Mouse (Mus musculus) forebrain, embryonic 14.5 days (tissue): Measurements from ENCODE around the gene Tmc6. TPM values are rescaled to one million over a fixed set of nuclear protein-coding genes. Genes with fewer than 3 reads are reported as not detected.

Source experiments
- ATAC-seq: fragments of 200-750 bp; cut with Nextera tagmentation; 2 replicates; pipeline ENCODE4 v1.8.0; 2017; ENCODE audit warnings: mild to moderate bottlenecking, moderate library complexity
- DNase-seq: peaks from one replicate; pipeline ENCODE4 v3.0.0-alpha.2; 2015; ENCODE audit warnings: low spot score
- H3K27ac ChIP-seq: fragments of 300-500 bp; sonication (generic); 2 replicates; pipeline ENCODE4 v1.5.1; 2014; ENCODE audit warnings: low read depth, mild to moderate bottlenecking, control low read depth, low read length, moderate library complexity
- H3K27me3 ChIP-seq: fragments of 300-500 bp; sonication (generic); replicated peaks from 2 replicates; pipeline ENCODE4 v1.6.1; 2014; ENCODE audit warnings: low read length, control low read depth, mixed read lengths; ENCODE audit not compliant: control insufficient read depth, insufficient read depth
- H3K36me3 ChIP-seq: fragments of 300-500 bp; sonication (generic); 2 replicates; pipeline ENCODE4 v1.6.1; 2014; ENCODE audit warnings: low read length, control low read depth; ENCODE audit not compliant: control insufficient read depth, insufficient read depth
- H3K4me1 ChIP-seq: fragments of 300-500 bp; sonication (generic); 2 replicates; pipeline ENCODE4 v1.6.1; 2014; ENCODE audit warnings: antibody characterized with exemption, low read length, control low read depth; ENCODE audit not compliant: control insufficient read depth, insufficient read depth
- H3K4me2 ChIP-seq: fragments of 300-500 bp; sonication (generic); 2 replicates; pipeline ENCODE4 v1.6.1; 2014; ENCODE audit warnings: mild to moderate bottlenecking, control low read depth, low read length
- H3K4me3 ChIP-seq: fragments of 300-500 bp; sonication (generic); 2 replicates; pipeline ENCODE4 v1.5.1; 2014; ENCODE audit warnings: low read depth, low read length, control low read depth
- H3K9ac ChIP-seq: fragments of 300-500 bp; sonication (generic); 2 replicates; pipeline ENCODE4 v1.6.1; 2014; ENCODE audit warnings: mild to moderate bottlenecking, low read length, control low read depth, moderate library complexity
- H3K9me3 ChIP-seq: fragments of 300-500 bp; sonication (generic); replicated peaks from 2 replicates; pipeline ENCODE4 v1.6.1; 2016; ENCODE audit warnings: low read length, control low read depth, mixed read lengths; ENCODE audit not compliant: control insufficient read depth
- WGBS: fragments of 180-500 bp; shearing (Covaris S2); extraction: QIAGEN DNeasy Blood & Tissue Kit; methylation state at CpG from one replicate; pipeline ENCODE4 v1.1.7; 2014; 5-methylcytosine and 5-hydroxymethylcytosine counted together
- polyA plus RNA-seq: library from polyadenylated mRNA; unstranded; fragments of >200 nt; fragmentation: Nextera tagmentation; extraction: Ambion mirVana; gene quantifications from 2 replicates; pipeline ENCODE4 v1.2.1, GENCODE M21; 2014

The Tmc6 gene
- polyA plus RNA-seq, 1 experiment from 2014 or later, result 2.6 TPM

DNA sequence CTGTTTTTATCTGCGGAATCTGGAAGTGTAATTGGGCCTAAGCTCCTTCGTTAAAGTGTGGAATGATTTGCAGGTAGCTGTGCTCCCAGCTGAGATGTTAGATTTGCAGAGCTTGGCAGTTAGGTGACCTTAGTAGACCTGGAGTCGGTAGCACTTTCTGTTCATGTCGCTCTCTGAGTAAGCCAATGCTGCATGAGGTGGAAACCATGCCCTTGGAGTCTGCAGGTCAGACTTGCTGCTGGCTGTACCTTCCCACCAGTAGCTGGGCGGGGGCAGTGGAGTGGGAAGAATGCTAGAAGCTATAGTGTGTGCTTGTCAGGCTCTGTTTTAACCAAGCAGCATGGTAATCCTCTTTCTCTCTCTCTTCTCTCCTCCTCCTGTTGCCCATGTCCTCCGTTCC is 40.9 kb downstream of the Tmc6 start:
- Histone ChIP-seq H3K27ac (no peak overlapping the region), H3K4me3 (no peak overlapping the region), H3K27me3 (no peaks in the 10 kb centered on the region), H3K4me2 (no peak overlapping the region), H3K9me3 (no peaks in the 10 kb centered on the region), H3K9ac (no peak overlapping the region), H3K4me1 (no peaks in the 10 kb centered on the region), H3K36me3 (peaks cover 100% of the 10 kb centered on the region)
- 90% methylated on average over 6 of the region's 6 CpGs for WGBS
- no peak for ATAC-seq
- no peak for DNase-seq

DNA sequence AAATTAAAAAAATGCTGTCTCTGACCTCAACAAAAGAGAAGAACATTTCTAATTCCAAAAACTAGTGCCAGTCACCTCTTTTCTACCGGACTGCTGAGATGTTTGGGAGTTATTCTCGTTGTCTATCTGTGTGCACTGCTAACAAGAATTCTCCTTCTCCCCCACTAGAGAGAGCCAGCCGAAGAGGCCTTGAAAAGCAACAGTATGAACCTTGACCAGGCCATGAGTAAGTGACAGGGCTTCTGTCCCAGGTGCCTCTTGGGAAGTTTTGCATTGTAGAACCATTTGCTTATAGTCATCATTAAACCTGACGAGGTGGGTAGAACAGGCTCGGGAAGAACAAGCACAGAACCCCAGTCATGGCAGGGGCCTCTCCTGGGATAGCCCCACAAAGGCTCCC is 43.9 kb downstream of the Tmc6 start:
- Histone ChIP-seq H3K4me3 (no peak overlapping the region), H3K9me3 (no peaks in the 10 kb centered on the region), H3K27me3 (no peaks in the 10 kb centered on the region), H3K4me1 (no peaks in the 10 kb centered on the region), H3K4me2 (no peak overlapping the region), H3K36me3 (peaks cover 93% of the 10 kb centered on the region), H3K27ac (no peak overlapping the region), H3K9ac (no peak overlapping the region)
- WGBS, result 89% methylated on average over 5 of the region's 5 CpGs
- ATAC-seq, result no peak
- no peak for DNase-seq

DNA sequence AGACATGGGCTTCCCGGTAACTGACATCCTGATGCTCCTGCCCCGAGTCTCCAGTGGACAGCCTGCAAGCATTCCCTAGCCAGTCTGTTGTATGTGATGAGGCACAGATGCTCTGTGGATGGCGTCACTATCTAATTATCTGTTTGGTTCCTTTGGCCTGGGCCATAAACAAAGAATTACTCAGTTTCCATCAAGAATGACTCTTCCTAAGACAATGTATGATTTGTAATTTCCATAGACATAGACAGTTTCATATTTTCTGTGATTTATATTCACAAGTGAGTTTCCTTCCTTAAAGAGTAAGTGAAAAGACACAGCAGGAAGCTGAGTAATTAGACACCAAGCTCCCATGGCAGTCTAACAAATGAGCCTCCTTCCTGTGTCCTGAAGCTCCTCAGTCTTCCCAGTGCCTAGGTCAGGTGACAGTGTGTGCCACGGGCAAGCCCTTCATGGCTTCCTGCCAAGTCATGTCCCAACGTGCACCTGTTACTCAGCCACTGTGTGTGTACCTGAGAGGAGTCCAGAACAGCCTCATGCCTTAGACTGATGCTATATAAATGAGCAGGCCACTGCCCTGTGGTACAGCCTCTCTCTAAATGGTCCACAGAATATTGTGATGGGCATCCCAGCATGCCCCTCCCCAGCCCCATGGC is 45.8 kb downstream of the Tmc6 start:
- Histone ChIP-seq H3K9me3 (no peaks in the 10 kb centered on the region), H3K27ac (no peak overlapping the region), H3K4me1 (no peaks in the 10 kb centered on the region), H3K4me2 (no peak overlapping the region), H3K36me3 (peaks cover 81% of the 10 kb centered on the region), H3K4me3 (no peak overlapping the region), H3K27me3 (no peaks in the 10 kb centered on the region), H3K9ac (no peak overlapping the region)
- no peak for ATAC-seq
- no peak for DNase-seq
- WGBS, result 67% methylated on average over 5 of the region's 5 CpGs

DNA sequence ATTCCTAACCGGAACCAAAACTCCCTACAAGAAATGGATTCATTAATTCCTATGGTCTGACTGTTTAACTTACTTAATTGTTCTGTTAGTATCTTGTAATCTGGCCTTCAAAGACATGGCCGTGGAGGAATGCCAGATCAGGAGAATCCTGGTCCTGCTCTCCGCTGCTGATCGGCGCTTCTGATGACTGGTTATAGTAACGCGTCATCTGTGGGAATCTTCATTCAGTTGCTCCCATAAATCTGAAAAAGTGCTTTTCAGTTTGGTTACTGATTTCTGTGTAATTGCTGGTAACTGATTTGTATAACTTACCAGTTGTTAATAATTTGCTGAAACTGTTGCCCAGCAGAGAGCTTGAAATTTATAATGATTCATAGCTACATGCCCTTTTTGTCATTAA is 50.5 kb downstream of the Tmc6 start:
- Histone ChIP-seq H3K36me3 (peaks cover 37% of the 10 kb centered on the region), H3K4me2 (no peak overlapping the region), H3K27me3 (no peaks in the 10 kb centered on the region), H3K9me3 (no peaks in the 10 kb centered on the region), H3K4me3 (no peak overlapping the region), H3K4me1 (no peaks in the 10 kb centered on the region), H3K27ac (no peak overlapping the region), H3K9ac (no peak overlapping the region)
- no peak for ATAC-seq
- WGBS, result 91% methylated on average over 7 of the region's 7 CpGs
- no peak for DNase-seq

DNA sequence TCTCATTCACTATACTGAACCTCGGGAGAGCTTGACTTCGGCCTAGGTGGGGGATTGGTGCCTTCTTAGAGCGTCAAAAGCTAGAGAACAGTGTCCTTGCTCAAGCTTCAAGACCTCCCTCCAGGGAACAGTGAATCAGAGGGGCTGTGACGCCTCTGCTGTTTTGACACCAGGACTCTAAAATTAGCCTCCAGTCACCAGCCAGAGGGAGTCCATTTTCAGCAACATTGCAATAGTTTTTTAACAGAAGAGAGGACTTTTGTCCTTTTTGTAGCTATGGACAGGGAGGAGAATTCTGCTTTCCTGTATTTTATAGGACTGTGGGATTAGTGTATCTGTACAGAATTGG is 51.5 kb downstream of the Tmc6 start:
- H3K36me3 ChIP-seq, result peaks cover 28% of the 10 kb centered on the region
- no peak overlapping the region for H3K27ac ChIP-seq
- no peak overlapping the region for H3K4me3 ChIP-seq
- DNase-seq, result no peak
- no peaks in the 10 kb centered on the region for H3K9me3 ChIP-seq
- WGBS, result 83% methylated on average over 4 of the region's 4 CpGs
- H3K9ac ChIP-seq, result no peak overlapping the region
- no peak for ATAC-seq
- no peaks in the 10 kb centered on the region for H3K4me1 ChIP-seq
- no peak overlapping the region for H3K4me2 ChIP-seq
- no peaks in the 10 kb centered on the region for H3K27me3 ChIP-seq

DNA sequence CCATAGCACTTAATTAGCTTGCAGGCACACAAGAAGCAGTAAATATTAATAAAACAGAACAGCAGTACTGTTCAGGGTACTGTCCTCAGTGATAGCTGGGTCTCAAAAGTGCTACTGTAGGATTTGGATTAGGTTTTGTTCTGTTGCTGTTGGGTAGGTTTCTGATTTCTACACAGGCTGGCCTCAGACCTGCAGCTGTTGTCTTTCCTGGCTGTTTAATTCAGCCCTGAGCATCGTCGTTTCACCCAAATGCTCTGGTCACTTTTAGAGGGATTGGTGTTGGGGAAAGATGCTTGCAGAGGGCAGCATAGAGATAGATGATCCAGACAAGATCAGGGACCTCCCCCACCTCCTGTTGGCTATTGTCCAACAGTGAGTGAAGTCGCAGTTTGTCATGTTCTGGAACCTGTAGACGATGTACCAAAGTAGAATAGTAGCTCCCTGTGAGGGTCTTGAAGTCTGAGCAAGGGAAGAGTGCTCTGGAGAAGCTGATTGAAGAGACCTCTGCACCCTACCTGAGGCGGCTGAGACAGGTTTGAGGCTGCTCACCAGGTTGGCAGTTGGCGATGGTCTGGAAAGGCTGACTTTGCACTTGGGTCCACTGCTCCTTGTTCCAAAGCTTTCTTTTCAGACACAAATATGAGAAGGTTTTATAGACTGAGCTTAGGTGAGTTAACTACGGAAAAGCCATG is 52.1 kb downstream of the Tmc6 start:
- H3K9me3 ChIP-seq, result no peaks in the 10 kb centered on the region
- no peak overlapping the region for H3K4me3 ChIP-seq
- H3K4me2 ChIP-seq, result no peak overlapping the region
- no peaks in the 10 kb centered on the region for H3K4me1 ChIP-seq
- H3K36me3 ChIP-seq, result peaks cover 24% of the 10 kb centered on the region
- H3K9ac ChIP-seq, result no peak overlapping the region
- H3K27me3 ChIP-seq, result no peaks in the 10 kb centered on the region
- ATAC-seq (no peak), DNase-seq (no peak)
- H3K27ac ChIP-seq, result no peak overlapping the region
- WGBS, result 89% methylated on average over 7 of the region's 7 CpGs

DNA sequence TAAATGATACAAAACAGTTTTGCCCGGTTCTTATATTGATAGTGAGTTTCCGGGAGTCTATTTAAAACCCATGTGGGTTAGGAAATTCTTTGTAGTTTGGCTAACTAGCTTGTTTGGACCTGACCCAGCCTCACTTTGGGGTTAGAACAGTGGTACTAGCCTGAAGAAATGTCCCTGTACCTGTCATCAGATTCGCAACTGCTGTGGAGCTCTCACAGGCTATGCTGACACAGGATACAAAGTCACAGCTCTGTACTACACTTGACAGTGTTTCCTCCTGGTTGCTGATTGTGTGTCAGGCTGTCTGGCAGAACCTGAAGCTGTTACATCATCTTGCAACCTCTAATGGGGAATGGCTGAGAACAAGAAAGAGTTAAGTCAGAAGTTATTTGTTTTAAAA is 52.7 kb downstream of the Tmc6 start:
- H3K4me2 ChIP-seq, result no peak overlapping the region
- no peak overlapping the region for H3K27ac ChIP-seq
- no peak for ATAC-seq
- H3K9me3 ChIP-seq, result no peaks in the 10 kb centered on the region
- H3K9ac ChIP-seq, result no peak overlapping the region
- no peak for DNase-seq
- no peaks in the 10 kb centered on the region for H3K4me1 ChIP-seq
- H3K36me3 ChIP-seq, result peaks cover 25% of the 10 kb centered on the region
- 95% methylated on average over 3 of the region's 3 CpGs for WGBS
- no peak overlapping the region for H3K4me3 ChIP-seq
- H3K27me3 ChIP-seq, result no peaks in the 10 kb centered on the region

DNA sequence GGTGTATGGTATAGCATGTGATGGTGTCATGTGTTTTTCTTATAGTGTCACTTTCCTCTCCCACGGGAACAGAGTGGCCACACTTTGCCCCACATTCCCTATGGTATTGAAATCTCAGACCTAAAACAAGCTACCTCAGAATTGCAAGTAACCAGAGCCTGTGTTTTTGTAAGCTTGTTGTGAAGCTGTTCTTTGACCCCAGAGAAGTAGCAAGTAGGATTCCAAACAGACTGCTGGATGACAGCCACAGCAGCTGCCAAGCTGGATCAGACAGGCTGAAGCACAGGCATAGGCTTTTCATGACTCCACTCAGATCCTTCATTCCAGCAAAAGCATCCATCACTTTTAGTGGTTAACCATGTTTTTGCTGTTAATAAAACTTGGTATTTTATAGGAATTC is 53.2 kb downstream of the Tmc6 start:
- Histone ChIP-seq H3K27me3 (no peaks in the 10 kb centered on the region), H3K27ac (no peak overlapping the region), H3K36me3 (peaks cover 25% of the 10 kb centered on the region), H3K4me1 (no peaks in the 10 kb centered on the region), H3K9me3 (no peaks in the 10 kb centered on the region), H3K4me3 (no peak overlapping the region), H3K4me2 (no peak overlapping the region), H3K9ac (no peak overlapping the region)
- ATAC-seq (no peak), DNase-seq (peak; percentile 30)
- 80% methylated on average over 1 of the region's 1 CpGs for WGBS

DNA sequence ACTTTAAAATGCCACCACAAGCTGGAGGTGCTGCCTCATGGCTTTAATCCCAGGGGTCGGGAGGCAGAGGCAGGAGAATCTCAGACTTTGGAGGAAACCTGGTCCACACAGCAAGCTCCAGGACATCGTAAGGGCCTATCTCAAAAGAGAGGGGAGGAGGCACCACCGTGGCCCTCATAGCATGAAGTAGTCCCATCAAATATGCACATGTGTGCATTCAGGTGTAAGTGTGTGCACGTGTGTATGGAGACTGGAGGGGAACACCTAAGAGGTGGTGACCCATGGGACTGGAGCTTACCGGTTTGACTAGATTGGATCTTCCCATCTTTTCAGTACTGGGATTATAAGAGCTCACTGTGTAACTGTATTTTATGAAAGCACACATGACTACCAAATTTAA is 53.8 kb downstream of the Tmc6 start:
- H3K4me3 ChIP-seq, result no peak overlapping the region
- H3K36me3 ChIP-seq, result peaks cover 24% of the 10 kb centered on the region
- H3K4me1 ChIP-seq, result no peaks in the 10 kb centered on the region
- no peak for DNase-seq
- no peaks in the 10 kb centered on the region for H3K27me3 ChIP-seq
- 93% methylated on average over 5 of the region's 5 CpGs for WGBS
- no peak overlapping the region for H3K4me2 ChIP-seq
- H3K27ac ChIP-seq, result no peak overlapping the region
- H3K9ac ChIP-seq, result no peak overlapping the region
- no peak for ATAC-seq
- H3K9me3 ChIP-seq, result no peaks in the 10 kb centered on the region
